Mouse (Mus musculus) ES-E14 (cell line): ENCODE measurements around the gene Mpig6b.

Source experiments
- CHD2 ChIP-seq: IDR thresholded peaks from 2 replicates; pipeline ENCODE4 v1.6.1; 2014; ENCODE audit warnings: mild to moderate bottlenecking, low read depth, low read length, inconsistent platforms
- HCFC1 ChIP-seq: IDR thresholded peaks from 2 replicates; pipeline ENCODE4 v1.6.1; 2012; ENCODE audit warnings: low read length, inconsistent platforms, borderline replicate concordance; ENCODE audit not compliant: insufficient read depth
- MAFK ChIP-seq: IDR thresholded peaks from 2 replicates; pipeline ENCODE4 v1.6.1; 2014; ENCODE audit warnings: mild to moderate bottlenecking, low read depth, low read length, inconsistent platforms; ENCODE audit not compliant: insufficient read depth
- ZC3H11A ChIP-seq: IDR thresholded peaks from 2 replicates; pipeline ENCODE4 v1.6.1; 2012; ENCODE audit warnings: low read depth, mild to moderate bottlenecking, inconsistent platforms, low read length, borderline replicate concordance
- ZNF384 ChIP-seq: IDR thresholded peaks from 2 replicates; pipeline ENCODE4 v1.6.1; 2012; ENCODE audit warnings: low read depth, low read length, inconsistent platforms

- TF ChIP-seq ZC3H11A: no peak
- no peak for TF ChIP-seq ZNF384
- TF ChIP-seq CHD2: no peak
- TF ChIP-seq MAFK: no peak
- no peak for TF ChIP-seq HCFC1
These were observed 10.1 kb downstream of the Mpig6b start for GRCm38 (mm10) chr17:35055691-35056495.
